Mouse (Mus musculus): ENCODE data around the gene Tctex1d2. TPM values are rescaled to one million over a fixed set of nuclear protein-coding genes. Genes with fewer than 3 reads are reported as not detected.

The Tctex1d2 gene
- total and polyA plus RNA-seq, 3 experiments = 13.0 to 239 (median 23.7) TPM

DNA sequence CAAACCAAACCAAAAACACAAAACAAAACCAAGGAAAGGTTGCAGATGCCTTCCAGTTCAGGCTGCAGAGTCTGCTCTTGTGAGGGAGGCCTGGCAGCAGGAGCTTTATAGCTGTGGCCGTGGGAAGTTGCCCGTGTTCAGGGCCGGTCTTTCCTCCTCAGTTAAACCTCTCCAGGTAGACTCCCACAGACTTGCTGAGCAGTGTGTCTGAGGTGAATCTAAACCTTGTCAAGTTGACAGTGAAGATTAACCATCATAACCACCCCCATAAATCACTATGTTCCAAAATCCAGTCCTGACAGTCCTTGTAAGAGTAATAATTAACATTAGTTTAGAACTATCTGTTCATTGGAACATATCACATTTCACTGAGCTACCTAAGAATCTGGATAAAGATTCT lies 8.0 kb downstream of the Tctex1d2 start:
- no peak overlapping the region for H3K9ac ChIP-seq (ENCODE audit: control insufficient read depth, low read depth, low read length, poor library complexity, severe bottlenecking)
- peaks cover 16% of the 10 kb centered on the region for H3K79me2 ChIP-seq (ENCODE audit: control insufficient read depth, insufficient read depth, low read length, poor library complexity)
- H3K27ac ChIP-seq (ENCODE audit: control insufficient read depth, low read depth, low read length) = no peak overlapping the region
- peaks cover 0 to 15% of the 10 kb centered on the region in 2 experiments; a peak in 2 of 4 replicates for H3K36me3 ChIP-seq (ENCODE audit: control insufficient read depth in 1 of 2, insufficient read depth in 2 of 2, low read length in 2 of 2)
- no peaks in the 10 kb centered on the region for H3K27me3 ChIP-seq (ENCODE audit: control insufficient read depth in 1 of 2, insufficient read depth in 2 of 2, low read length in 2 of 2)
- no peak overlapping the region for H3K4me3 ChIP-seq (ENCODE audit: control insufficient read depth in 1 of 2, insufficient read depth in 1 of 2, low read depth in 2 of 2, low read length in 2 of 2)
- no peaks in the 10 kb centered on the region for H3K9me3 ChIP-seq (replicated peaks; ENCODE audit: insufficient read depth, low read length)
- H3K4me1 ChIP-seq (ENCODE audit: control insufficient read depth in 1 of 2, insufficient read depth in 2 of 2, low read length in 2 of 2) = peaks cover 5 to 11% of the 10 kb centered on the region in 2 experiments; a peak in 3 of 4 replicates
- no peak for DNase-seq (ENCODE audit: low read depth, low spot score)
- TF ChIP-seq RAD21 (IDR thresholded peaks at IDR 0.05; ENCODE audit: low read depth, low read length) = no peak
- TF ChIP-seq CHD1 (IDR thresholded peaks at IDR 0.05; ENCODE audit: low read depth, low read length) = no peak
- TF ChIP-seq MXI1 (IDR thresholded peaks at IDR 0.05; ENCODE audit: low read depth, low read length) = no peak
- no peak for TF ChIP-seq MYC (IDR thresholded peaks at IDR 0.05; ENCODE audit: low read depth, low read length)
- TF ChIP-seq ETS1 (IDR thresholded peaks at IDR 0.05; ENCODE audit: low read depth, low read length) = no peak
- TF ChIP-seq USF2 (IDR thresholded peaks at IDR 0.05; ENCODE audit: borderline replicate concordance in 1 of 2, insufficient read depth in 1 of 2, low read depth in 1 of 2, low read length in 2 of 2) = no peak
- no peak for TF ChIP-seq ZMIZ1 (IDR thresholded peaks at IDR 0.05; ENCODE audit: low read depth, low read length)
- TF ChIP-seq MEF2A (IDR thresholded peaks at IDR 0.05; ENCODE audit: extremely low read depth, insufficient replicate concordance, low read depth, low read length, poor library complexity, severe bottlenecking) = no peak
- no peak for TF ChIP-seq SMC3 (IDR thresholded peaks at IDR 0.05; ENCODE audit: low read depth, low read length)
- TF ChIP-seq USF1 (IDR thresholded peaks at IDR 0.05; ENCODE audit: low read depth, low read length) = no peak
- no peak for TF ChIP-seq MAFK (IDR thresholded peaks at IDR 0.05; ENCODE audit: borderline replicate concordance, low read depth, low read length)
- TF ChIP-seq CTCF (IDR thresholded peaks at IDR 0.05 in 2 of 3, conservative IDR thresholded peaks at IDR 0.05 in 1 of 3; ENCODE audit: control insufficient read depth in 1 of 3, insufficient read depth in 1 of 3, low read depth in 2 of 3, low read length in 3 of 3, poor library complexity in 1 of 3, severe bottlenecking in 1 of 3) = no peak
- TF ChIP-seq ZKSCAN1 (IDR thresholded peaks at IDR 0.05; ENCODE audit: low read depth, low read length) = no peak
- no peak for TF ChIP-seq ZC3H11A (IDR thresholded peaks at IDR 0.05; ENCODE audit: low read depth, low read length)
- no peak for TF ChIP-seq GATA1 (IDR thresholded peaks at IDR 0.05; ENCODE audit: low read depth, low read length)
- no peak for TF ChIP-seq MYB (IDR thresholded peaks at IDR 0.05; ENCODE audit: low read depth, low read length)
- no peak for TF ChIP-seq KAT2A (conservative IDR thresholded peaks at IDR 0.05; ENCODE audit: low read depth, low read length)

DNA sequence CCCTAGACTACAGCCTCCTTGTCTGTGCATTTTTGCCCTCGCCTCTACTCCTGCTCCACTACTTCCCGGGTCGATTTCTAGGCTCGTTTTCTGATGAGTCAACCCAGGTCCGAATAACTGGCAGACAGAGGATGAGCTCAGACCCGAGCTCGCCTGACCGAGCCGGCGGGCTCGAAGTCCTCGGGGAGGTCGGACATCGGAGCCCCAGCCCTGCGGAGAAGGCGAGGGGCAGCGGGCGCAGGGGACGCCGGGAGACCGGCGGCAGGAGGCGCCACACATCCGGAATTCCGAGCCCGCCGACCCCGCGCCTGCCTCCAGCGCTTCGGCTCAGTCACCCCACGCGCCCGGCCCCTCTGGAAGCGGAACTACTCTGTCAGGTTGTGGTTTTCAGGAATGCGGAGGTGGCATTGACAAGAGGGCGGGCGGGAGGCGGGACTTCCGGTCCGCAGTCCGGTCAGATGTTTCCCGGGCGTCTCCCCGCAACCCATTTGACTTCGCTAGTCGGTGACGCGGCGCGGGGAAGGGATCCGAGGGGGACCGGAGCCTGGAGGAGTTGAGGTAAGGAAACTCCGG lies 11.1 kb downstream of the Tctex1d2 start, which contains the start of gene Pcyt1a:
Pcyt1a (plus strand) TSS at position 448 of the 573 bp plus-strand sequence.
- H3K79me2 ChIP-seq (ENCODE audit: control insufficient read depth, insufficient read depth, low read length, poor library complexity) = peaks cover 18% of the 10 kb centered on the region
- peaks cover 12 to 16% of the 10 kb centered on the region in 2 experiments for H3K4me1 ChIP-seq (ENCODE audit: control insufficient read depth in 1 of 2, insufficient read depth in 2 of 2, low read length in 2 of 2)
- peaks cover 0 to 27% of the 10 kb centered on the region in 2 experiments; a peak in 2 of 4 replicates for H3K36me3 ChIP-seq (ENCODE audit: control insufficient read depth in 1 of 2, insufficient read depth in 2 of 2, low read length in 2 of 2)
- no peaks in the 10 kb centered on the region for H3K27me3 ChIP-seq (ENCODE audit: control insufficient read depth in 1 of 2, insufficient read depth in 2 of 2, low read length in 2 of 2)
- peak within 1 kb of the TSS; percentile 91 for H3K9ac ChIP-seq (ENCODE audit: control insufficient read depth, low read depth, low read length, poor library complexity, severe bottlenecking)
- H3K27ac ChIP-seq (ENCODE audit: control insufficient read depth, low read depth, low read length) = peak within 1 kb of the TSS; percentile 85
- DNase-seq (ENCODE audit: low read depth, low spot score) = peak; percentile 97
- H3K4me3 ChIP-seq (ENCODE audit: control insufficient read depth in 1 of 2, insufficient read depth in 1 of 2, low read depth in 2 of 2, low read length in 2 of 2) = peak within 1 kb of the TSS; percentile 75 to 82
- H3K9me3 ChIP-seq (replicated peaks; ENCODE audit: insufficient read depth, low read length) = no peaks in the 10 kb centered on the region
- no peak for TF ChIP-seq CHD2 (IDR thresholded peaks at IDR 0.05; ENCODE audit: low read length)
- no peak for TF ChIP-seq E2F4 (IDR thresholded peaks at IDR 0.05; ENCODE audit: borderline replicate concordance, low read depth, low read length)
- no peak for TF ChIP-seq ZNF384 (IDR thresholded peaks at IDR 0.05; ENCODE audit: low read depth, low read length)
- TF ChIP-seq GATA1 (IDR thresholded peaks at IDR 0.05; ENCODE audit: low read depth, low read length) = no peak
- TF ChIP-seq USF1 (IDR thresholded peaks at IDR 0.05; ENCODE audit: low read depth, low read length) = peak; percentile 72
- TF ChIP-seq BHLHE40 (IDR thresholded peaks at IDR 0.05; ENCODE audit: borderline replicate concordance, low read depth, low read length) = peak; percentile 13; the same call in 1 of the 2 replicates
- TF ChIP-seq EP300 (IDR thresholded peaks at IDR 0.05; ENCODE audit: low read depth in 1 of 2, low read length in 2 of 2) = peak in 1 of 2 experiments; percentile 46; a peak in 2 of 4 replicates
- TF ChIP-seq TAL1 (IDR thresholded peaks at IDR 0.05; ENCODE audit: low read length) = no peak
- TF ChIP-seq POLR2A (IDR thresholded peaks at IDR 0.05; ENCODE audit: control insufficient read depth in 1 of 2, insufficient read depth in 1 of 2, low read depth in 1 of 2, low read length in 2 of 2, poor library complexity in 1 of 2) = peak; percentile 68 to 85
- TF ChIP-seq POLR2AphosphoS2 (IDR thresholded peaks at IDR 0.05; ENCODE audit: low read length) = peak; percentile 60; the same call in 1 of the 2 replicates
- no peak for TF ChIP-seq MYC (IDR thresholded peaks at IDR 0.05; ENCODE audit: low read depth, low read length)
- TF ChIP-seq ETS1 (IDR thresholded peaks at IDR 0.05; ENCODE audit: low read depth, low read length) = peak; percentile 86
- peak; percentile 97 for TF ChIP-seq MXI1 (IDR thresholded peaks at IDR 0.05; ENCODE audit: low read depth, low read length)
- 0 out of 2 replicates have a peak, but pooled peaks have one; percentile 7 for TF ChIP-seq ZKSCAN1 (IDR thresholded peaks at IDR 0.05; ENCODE audit: low read depth, low read length)
- no peak for TF ChIP-seq RAD21 (IDR thresholded peaks at IDR 0.05; ENCODE audit: low read depth, low read length)
- peak; percentile 40; the same call in 1 of the 2 replicates for TF ChIP-seq NRF1 (IDR thresholded peaks at IDR 0.05; ENCODE audit: insufficient read depth, low read depth, low read length, poor library complexity, severe bottlenecking)
- TF ChIP-seq MYB (IDR thresholded peaks at IDR 0.05; ENCODE audit: low read depth, low read length) = no peak
- TF ChIP-seq NELFE (IDR thresholded peaks at IDR 0.05; ENCODE audit: low read depth, low read length) = peak; percentile 82
- no peak; the same call in 1 of the 2 replicates for TF ChIP-seq MAZ (IDR thresholded peaks at IDR 0.05; ENCODE audit: low read depth, low read length)
- TF ChIP-seq GABPA (IDR thresholded peaks at IDR 0.05; ENCODE audit: low read depth, low read length) = no peak
- no peak for TF ChIP-seq CHD1 (IDR thresholded peaks at IDR 0.05; ENCODE audit: low read depth, low read length)

Data from MEL (cell line).